Mouse (Mus musculus) liver, adult 2 months (tissue): ENCODE data around the gene Vps11.

ENCODE experiments used
- CTCF ChIP-seq: fragments of 200-500 bp; IDR thresholded peaks from 2 replicates; pipeline ENCODE4 v1.5.1; 2011; ENCODE audit warnings: low read depth, low read length, control low read depth
- POLR2A ChIP-seq: fragments of 200-500 bp; IDR thresholded peaks from 2 replicates; pipeline ENCODE4 v1.6.1; 2011; ENCODE audit warnings: low read length, control low read depth; ENCODE audit not compliant: insufficient read depth; ENCODE audit errors: extremely low read depth

- TF ChIP-seq CTCF (no peak), POLR2A (no peak)
Observed at GRCm38 (mm10) chr9:44325768-44326370, 35.6 kb downstream of the Vps11 start, which contains the start of gene Dpagt1.
